Mouse (Mus musculus) intestine, embryonic 16.5 days (tissue): ENCODE results near the gene Nudt1. TPM values are rescaled to one million over a fixed set of nuclear protein-coding genes. Genes with fewer than 3 reads are reported as not detected.
A peak's percentile ranks its signal among the peaks of the same experiment; 100 is the strongest.

Experiments
- ATAC-seq: fragments of 200-750 bp; cut with Nextera tagmentation; 2 replicates; pipeline ENCODE4 v1.8.0; 2017; ENCODE audit warnings: moderate TSS enrichment, moderate library complexity
- H3K27ac ChIP-seq: fragments of 300-500 bp; sonication (generic); 2 replicates; pipeline ENCODE4 v1.5.1; 2014; ENCODE audit warnings: mild to moderate bottlenecking, low read length
- H3K27me3 ChIP-seq: fragments of 300-500 bp; sonication (generic); replicated peaks from 2 replicates; pipeline ENCODE4 v1.6.1; 2014; ENCODE audit warnings: low read length, control low read depth, mixed read lengths; ENCODE audit not compliant: control insufficient read depth, insufficient read depth
- H3K36me3 ChIP-seq: fragments of 300-500 bp; sonication (generic); 2 replicates; pipeline ENCODE4 v1.6.1; 2014; ENCODE audit warnings: low read length, control low read depth; ENCODE audit not compliant: control insufficient read depth, insufficient read depth
- H3K4me1 ChIP-seq: fragments of 300-500 bp; sonication (generic); 2 replicates; pipeline ENCODE4 v1.6.1; 2014; ENCODE audit warnings: low read length, control low read depth, mixed read lengths; ENCODE audit not compliant: control insufficient read depth, insufficient read depth
- H3K4me2 ChIP-seq: fragments of 300-500 bp; sonication (generic); 2 replicates; pipeline ENCODE4 v1.6.1; 2014; ENCODE audit warnings: low read depth, low read length, control low read depth
- H3K4me3 ChIP-seq: fragments of 300-500 bp; sonication (generic); 2 replicates; pipeline ENCODE4 v1.5.1; 2014; ENCODE audit warnings: mild to moderate bottlenecking, low read length
- H3K9ac ChIP-seq: fragments of 300-500 bp; sonication (generic); 2 replicates; pipeline ENCODE4 v1.6.1; 2014; ENCODE audit warnings: low read depth, low read length
- H3K9me3 ChIP-seq: fragments of 300-500 bp; sonication (generic); 2 replicates; pipeline ENCODE4 v1.6.1; 2016; ENCODE audit warnings: low read length, control low read depth; ENCODE audit not compliant: control insufficient read depth
- WGBS: fragments of 180-500 bp; shearing (Covaris S2); extraction: QIAGEN DNeasy Blood & Tissue Kit; methylation state at CpG from one replicate; pipeline ENCODE4 v1.1.7; 2014; 5-methylcytosine and 5-hydroxymethylcytosine counted together
- polyA plus RNA-seq: library from polyadenylated mRNA; unstranded; fragments of >200 nt; fragmentation: Nextera tagmentation; extraction: Ambion mirVana; gene quantifications from 2 replicates; pipeline ENCODE4 v1.2.1, GENCODE M21; 2015

Gene Nudt1
- polyA plus RNA-seq, 1 experiment from 2014 or later = 48.6 TPM

- H3K4me1 ChIP-seq = peaks cover 8% of the 10 kb centered on the region
- H3K4me3 ChIP-seq = no peak overlapping the region
- no peaks in the 10 kb centered on the region for H3K27me3 ChIP-seq
- H3K36me3 ChIP-seq = no peaks in the 10 kb centered on the region
- H3K9me3 ChIP-seq = no peaks in the 10 kb centered on the region
- ATAC-seq = no peak
- no peak overlapping the region for H3K4me2 ChIP-seq
- H3K9ac ChIP-seq = no peak overlapping the region
- WGBS = 93% methylated on average over 3 of the region's 3 CpGs
- no peak overlapping the region for H3K27ac ChIP-seq
Observed at GRCm38 (mm10) chr5:140371671-140372070, 50.2 kb downstream of the Nudt1 start.

GRCm38 (mm10) chr5:140373711-140374110 lies 52.3 kb downstream of the Nudt1 start:
- Histone ChIP-seq H3K4me2 (no peak overlapping the region), H3K27me3 (no peaks in the 10 kb centered on the region), H3K4me1 (peaks cover 8% of the 10 kb centered on the region), H3K9me3 (no peaks in the 10 kb centered on the region), H3K27ac (no peak overlapping the region), H3K4me3 (no peak overlapping the region), H3K36me3 (no peaks in the 10 kb centered on the region), H3K9ac (no peak overlapping the region)
- WGBS = 77% methylated on average over 2 of the region's 2 CpGs
- no peak for ATAC-seq

GRCm38 (mm10) chr5:140374226-140374625 lies 52.8 kb downstream of the Nudt1 start:
- no peak overlapping the region for H3K27ac ChIP-seq
- no peak overlapping the region for H3K9ac ChIP-seq
- H3K4me3 ChIP-seq = no peak overlapping the region
- WGBS = 39% methylated on average over 3 of the region's 3 CpGs
- H3K36me3 ChIP-seq = no peaks in the 10 kb centered on the region
- H3K27me3 ChIP-seq = no peaks in the 10 kb centered on the region
- peaks cover 8% of the 10 kb centered on the region for H3K4me1 ChIP-seq
- H3K9me3 ChIP-seq = no peaks in the 10 kb centered on the region
- no peak for ATAC-seq
- H3K4me2 ChIP-seq = no peak overlapping the region

- Histone ChIP-seq H3K27ac (no peak overlapping the region), H3K27me3 (no peaks in the 10 kb centered on the region), H3K4me2 (no peak overlapping the region), H3K4me1 (peaks cover 5% of the 10 kb centered on the region), H3K9me3 (no peaks in the 10 kb centered on the region), H3K36me3 (no peaks in the 10 kb centered on the region), H3K9ac (no peak overlapping the region), H3K4me3 (no peak overlapping the region)
- ATAC-seq = no peak
- WGBS = 63% methylated on average over 4 of the region's 4 CpGs
Observed at GRCm38 (mm10) chr5:140375249-140375829, 53.9 kb downstream of the Nudt1 start.

- no peaks in the 10 kb centered on the region for H3K27me3 ChIP-seq
- 87% methylated on average over 6 of the region's 6 CpGs for WGBS
- no peak overlapping the region for H3K9ac ChIP-seq
- H3K9me3 ChIP-seq = no peaks in the 10 kb centered on the region
- H3K36me3 ChIP-seq = no peaks in the 10 kb centered on the region
- ATAC-seq = no peak
- H3K4me2 ChIP-seq = no peak overlapping the region
- H3K27ac ChIP-seq = no peak overlapping the region
- no peak overlapping the region for H3K4me3 ChIP-seq
- H3K4me1 ChIP-seq = no peaks in the 10 kb centered on the region
Observed at GRCm38 (mm10) chr5:140378121-140378853, 56.8 kb downstream of the Nudt1 start.

DNA sequence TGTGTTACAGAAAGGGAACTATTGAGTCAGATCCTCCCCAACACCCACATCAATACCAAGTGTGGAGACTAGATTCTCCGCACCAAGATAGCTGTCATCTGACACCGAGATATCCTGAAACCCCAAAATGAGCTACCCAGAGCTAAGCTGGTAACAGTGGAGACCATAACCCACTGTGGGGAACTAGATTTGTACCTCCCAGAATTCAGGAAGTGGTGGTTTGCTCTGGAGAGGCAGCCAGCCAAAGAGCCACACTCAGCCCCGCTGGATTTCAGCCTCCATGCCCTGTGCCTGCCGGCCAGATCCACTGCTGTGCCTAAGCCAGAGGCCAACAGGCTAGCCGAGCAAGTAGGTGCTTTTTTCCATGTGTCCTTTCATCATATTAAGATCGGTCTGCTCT lies 57.8 kb downstream of the Nudt1 start:
- H3K4me3 ChIP-seq = no peak overlapping the region
- no peak overlapping the region for H3K9ac ChIP-seq
- no peaks in the 10 kb centered on the region for H3K9me3 ChIP-seq
- peaks cover 7% of the 10 kb centered on the region for H3K4me1 ChIP-seq
- 82% methylated on average over 6 of the region's 6 CpGs for WGBS
- no peak for ATAC-seq
- no peak overlapping the region for H3K4me2 ChIP-seq
- no peaks in the 10 kb centered on the region for H3K36me3 ChIP-seq
- no peaks in the 10 kb centered on the region for H3K27me3 ChIP-seq
- H3K27ac ChIP-seq = no peak overlapping the region

GRCm38 (mm10) chr5:140381156-140381555 lies 59.7 kb downstream of the Nudt1 start:
- Histone ChIP-seq H3K9me3 (no peaks in the 10 kb centered on the region), H3K27ac (no peak overlapping the region), H3K4me3 (no peak overlapping the region), H3K27me3 (no peaks in the 10 kb centered on the region), H3K36me3 (no peaks in the 10 kb centered on the region), H3K4me1 (peaks cover 7% of the 10 kb centered on the region), H3K4me2 (no peak overlapping the region), H3K9ac (no peak overlapping the region)
- WGBS = 88% methylated on average over 7 of the region's 7 CpGs
- no peak for ATAC-seq

DNA sequence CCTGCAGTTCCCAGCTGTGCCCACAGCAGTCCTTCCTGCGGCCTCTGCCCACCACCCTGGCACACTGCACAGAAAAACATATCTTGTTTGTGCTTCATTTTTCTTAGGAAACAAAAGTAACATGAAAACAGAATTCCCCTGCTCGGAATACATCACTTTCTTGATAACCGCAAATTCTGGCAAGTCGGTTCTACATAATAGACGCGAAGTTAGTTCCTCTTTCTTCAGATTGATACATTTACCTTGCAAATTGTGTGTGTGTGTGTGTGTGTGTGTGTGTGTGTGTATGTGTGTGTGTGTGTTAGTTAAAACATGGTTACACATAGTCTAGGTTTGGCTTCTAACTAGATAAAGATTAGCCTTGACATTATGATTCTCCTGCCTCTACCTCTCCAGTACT lies 61.2 kb downstream of the Nudt1 start:
- 90% methylated on average over 6 of the region's 6 CpGs for WGBS

GRCm38 (mm10) chr5:140383559-140383958 lies 62.1 kb downstream of the Nudt1 start:
- Histone ChIP-seq H3K4me2 (no peak overlapping the region), H3K36me3 (no peaks in the 10 kb centered on the region), H3K4me1 (peaks cover 14% of the 10 kb centered on the region), H3K27ac (peak overlapping the region; percentile 18; the same call in 1 of the 2 replicates), H3K9me3 (no peaks in the 10 kb centered on the region), H3K27me3 (no peaks in the 10 kb centered on the region), H3K4me3 (no peak overlapping the region), H3K9ac (peak overlapping the region; percentile 11; the same call in 1 of the 2 replicates)
- ATAC-seq = no peak
- 29% methylated on average over 7 of the region's 7 CpGs for WGBS

More for the DNA sequence above, 61.2 kb downstream of the Nudt1 start:
- Histone ChIP-seq H3K36me3 (no peaks in the 10 kb centered on the region), H3K4me2 (no peak overlapping the region), H3K4me3 (no peak overlapping the region), H3K27me3 (no peaks in the 10 kb centered on the region), H3K9ac (no peak overlapping the region), H3K4me1 (peaks cover 9% of the 10 kb centered on the region), H3K9me3 (no peaks in the 10 kb centered on the region), H3K27ac (no peak overlapping the region)
- no peak for ATAC-seq
